ENCODE assay signal across 8 mouse cellular contexts in genomic region chr16:22656533-22657444, GRCm38 (mm10). TPM values are rescaled to one million over a fixed set of nuclear protein-coding genes. Genes with fewer than 3 reads are reported as not detected.
DNase-seq lines count a peak whose midpoint lies in the region; ATAC-seq and TF ChIP-seq lines count a peak whose summit lies in the region.

TSS of gene Dgkg (minus strand) at chr16:22657221.

- DNase-seq in ES-E14 (ENCODE audit: low read depth, low spot score): peak; percentile 13
- DNase-seq in cerebellum, adult 9-10 months: peak; percentile 78
- DNase-seq in frontal cortex, postnatal 25 days (ENCODE audit: low spot score in 2 of 2): peak; percentile 28 to 39
- peak; percentile 26 for DNase-seq in hindbrain, embryonic 14.5 days (ENCODE audit: low spot score)
- peak; percentile 45 to 72 for DNase-seq in left cerebral cortex, adult 18-20 months (ENCODE audit: low spot score in 2 of 2)
- DNase-seq in lung, postnatal 14 days: peak; percentile 35
- peak; percentile 68 for DNase-seq in right cerebral cortex, adult 18-20 months
- DNase-seq in urinary bladder, postnatal 25 days (ENCODE audit: low spot score): peak; percentile 3

- H3K4me1 ChIP-seq in ES-E14 (ENCODE audit: control insufficient read depth in 2 of 2, insufficient read depth in 2 of 2, low read length in 2 of 2, poor library complexity in 1 of 2): peaks cover 0 to 2% of the 10 kb centered on the region in 2 experiments; a peak in 1 of 4 replicates
- no peaks in the 10 kb centered on the region for H3K4me1 ChIP-seq in hindbrain, embryonic 14.5 days (replicated peaks; ENCODE audit: control insufficient read depth, insufficient read depth, low read length)

- H3K27ac ChIP-seq in ES-E14 (ENCODE audit: insufficient read depth, low read depth, low read length, poor library complexity, severe bottlenecking): no peak within 1 kb of the TSS
- no peak within 1 kb of the TSS for H3K27ac ChIP-seq in hindbrain, embryonic 14.5 days

- H3K9me3 ChIP-seq in ES-E14 (ENCODE audit: control insufficient read depth, insufficient read depth, low read depth, low read length): no peaks in the 10 kb centered on the region
- no peaks in the 10 kb centered on the region for H3K9me3 ChIP-seq in hindbrain, embryonic 14.5 days (ENCODE audit: control insufficient read depth, low read length)

- H3K4me3 ChIP-seq in ES-E14 (ENCODE audit: insufficient read depth in 1 of 2, low read depth in 1 of 2, low read length in 2 of 2, poor library complexity in 1 of 2, severe bottlenecking in 1 of 2): peak within 1 kb of the TSS; percentile 58 to 63
- H3K4me3 ChIP-seq in hindbrain, embryonic 14.5 days (replicated peaks; ENCODE audit: low read length): peak within 1 kb of the TSS; percentile 46

- peaks cover 41% of the 10 kb centered on the region for H3K27me3 ChIP-seq in hindbrain, embryonic 14.5 days (ENCODE audit: control insufficient read depth, insufficient read depth, low read length)

- H3K36me3 ChIP-seq in ES-E14 (ENCODE audit: control insufficient read depth, insufficient read depth, low read length, poor library complexity, severe bottlenecking): no peaks in the 10 kb centered on the region
- no peaks in the 10 kb centered on the region for H3K36me3 ChIP-seq in hindbrain, embryonic 14.5 days (replicated peaks; ENCODE audit: control insufficient read depth, insufficient read depth)

- in situ Hi-C loops in ES-E14 (cut with MboI; ENCODE audit: low sequenced_read_pairs in 2 of 2, unreplicated experiment in 2 of 2): no loop called here

- peak within 1 kb of the TSS; percentile 40; the same call in 1 of the 2 replicates for H3K9ac ChIP-seq in ES-E14 (ENCODE audit: insufficient read depth, low read depth, low read length, poor library complexity, severe bottlenecking)
- H3K9ac ChIP-seq in hindbrain, embryonic 14.5 days: peak within 1 kb of the TSS; percentile 50

- 1% methylated on average over 63 of the region's 63 CpGs for WGBS in hindbrain, embryonic 14.5 days

- peak; percentile 74 for ATAC-seq in hindbrain, embryonic 14.5 days (ENCODE audit: low FRiP score)

- peak within 1 kb of the TSS; percentile 88 for H3K4me2 ChIP-seq in hindbrain, embryonic 14.5 days (replicated peaks)

TF ChIP-seq in ES-E14, 5 proteins besides CTCF, POLR2A, EP300 and RAD21:
- TF ChIP-seq HCFC1 (IDR thresholded peaks at IDR 0.05; ENCODE audit: borderline replicate concordance, insufficient read depth, low read length) (peak; percentile 30; the same call in 1 of the 2 replicates), CHD2 (IDR thresholded peaks at IDR 0.05; ENCODE audit: low read depth, low read length) (no peak)

RNA-seq across cellular contexts. Expression of gene Dgkg, which starts in this region (rescaled TPM):
- total RNA-seq in ES-E14 (2012; rRNA removed): 0.22 and 0.26 TPM in 2 replicates
- 2.8 and 3.7 TPM in 2 replicates for polyA plus RNA-seq in hindbrain, embryonic 14.5 days (2014; fragmentation: Nextera tagmentation; extraction: Ambion mirVana)
- 10 to 100 TPM; 47.4 to 68.3 TPM for total RNA-seq in left cerebral cortex, adult 18-20 months (2021)

Comparison
In these comparisons a context has a peak if more than half of its experiments do, and no peak if none do; other contexts are left out.
1. RNA of gene Dgkg (total RNA-seq): 47.4 to 68.3 TPM in left cerebral cortex, adult 18-20 months; 0.22 to 0.26 TPM in ES-E14; every median in the first group is over 10 times any median in the second.
2. Peak in DNase-seq, H3K4me3 ChIP-seq and H3K9ac ChIP-seq in ES-E14; RNA of the gene not detected or under 1 TPM.
3. DNase-seq: peak in every context shown above with its lines; median percentile 78 in cerebellum, adult 9-10 months; 68 in right cerebral cortex, adult 18-20 months; 58 in left cerebral cortex, adult 18-20 months; 35 in lung, postnatal 14 days; 34 in frontal cortex, postnatal 25 days; 26 in hindbrain, embryonic 14.5 days; 13 in ES-E14; 3 in urinary bladder, postnatal 25 days.